Mouse (Mus musculus) erythroblast, embryonic 14.5 days (primary cell): ENCODE measurements around the gene Col4a3.

Experiments
- GATA1 ChIP-seq: IDR thresholded peaks from 2 replicates; pipeline ENCODE4 v1.6.1; 2012; ENCODE audit warnings: low read length, inconsistent platforms, mixed read lengths
- TAL1 ChIP-seq: IDR thresholded peaks from 3 replicates; pipeline ENCODE4 v1.6.1; 2012; ENCODE audit warnings: low read length, inconsistent platforms, mixed read lengths

DNA sequence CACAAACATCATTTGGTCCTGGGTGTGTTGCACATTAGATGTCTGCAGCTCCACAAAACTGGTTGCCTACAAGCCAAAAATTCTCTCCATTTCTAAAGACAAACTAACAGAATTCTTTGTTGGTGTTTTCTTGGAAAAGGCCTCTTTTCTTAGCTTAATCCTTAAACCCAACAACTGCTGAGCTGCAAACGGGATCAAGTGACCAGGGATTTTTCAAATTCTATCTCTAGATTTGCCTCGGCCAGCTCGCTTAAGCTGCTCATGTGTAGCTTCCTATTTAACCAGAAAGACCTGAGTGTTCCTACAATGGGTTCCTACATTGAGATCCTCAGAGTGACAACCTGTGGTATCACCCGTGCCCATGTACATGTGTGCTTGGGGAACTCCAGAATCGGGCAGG lies 33.3 kb downstream of the Col4a3 start:
- TF ChIP-seq GATA1: no peak
- TF ChIP-seq TAL1: no peak
